Mouse (Mus musculus) forebrain, embryonic 12.5 days (tissue): Measurements from ENCODE around the gene Olfr1494. TPM values are rescaled to one million over a fixed set of nuclear protein-coding genes. Genes with fewer than 3 reads are reported as not detected.

Experiments
- ATAC-seq: fragments of 200-750 bp; cut with Nextera tagmentation; 2 replicates; pipeline ENCODE4 v1.8.0; 2017; ENCODE audit warnings: moderate TSS enrichment; ENCODE audit not compliant: low FRiP score
- H3K27ac ChIP-seq: fragments of 300-500 bp; sonication (generic); 2 replicates; pipeline ENCODE4 v1.5.1; 2016; ENCODE audit warnings: mild to moderate bottlenecking
- H3K27me3 ChIP-seq: fragments of 300-500 bp; sonication (generic); 2 replicates; pipeline ENCODE4 v1.6.1; 2016; ENCODE audit warnings: mild to moderate bottlenecking
- H3K36me3 ChIP-seq: fragments of 300-500 bp; sonication (generic); replicated peaks from 2 replicates; pipeline ENCODE4 v1.6.1; 2016; ENCODE audit warnings: mild to moderate bottlenecking
- H3K4me1 ChIP-seq: fragments of 300-500 bp; sonication (generic); 2 replicates; pipeline ENCODE4 v1.6.1; 2016
- H3K4me2 ChIP-seq: fragments of 300-500 bp; sonication (generic); 2 replicates; pipeline ENCODE4 v1.6.1; 2016; ENCODE audit warnings: mild to moderate bottlenecking, moderate library complexity
- H3K4me3 ChIP-seq: fragments of 300-500 bp; sonication (generic); replicated peaks from 2 replicates; pipeline ENCODE4 v1.5.1; 2016; ENCODE audit warnings: mild to moderate bottlenecking
- H3K9ac ChIP-seq: fragments of 300-500 bp; sonication (generic); 2 replicates; pipeline ENCODE4 v1.6.1; 2016; ENCODE audit warnings: mild to moderate bottlenecking
- H3K9me3 ChIP-seq: fragments of 300-500 bp; sonication (generic); 2 replicates; pipeline ENCODE4 v1.6.1; 2016
- WGBS: fragments of 180-500 bp; shearing (Covaris S2); methylation state at CpG from one replicate; pipeline ENCODE4 v1.1.7; 2016; 5-methylcytosine and 5-hydroxymethylcytosine counted together
- polyA plus RNA-seq: library from polyadenylated mRNA; unstranded; fragments of >200 nt; fragmentation: Nextera tagmentation; extraction: Ambion mirVana; gene quantifications from 2 replicates; pipeline ENCODE4 v1.2.1, GENCODE M21; 2016

Gene Olfr1494
- polyA plus RNA-seq = not detected in 2 replicates

- Histone ChIP-seq H3K9me3 (no peaks in the 10 kb centered on the region), H3K4me3 (no peak within 1 kb of the TSS), H3K4me1 (no peaks in the 10 kb centered on the region), H3K27me3 (no peaks in the 10 kb centered on the region), H3K4me2 (no peak within 1 kb of the TSS), H3K27ac (no peak within 1 kb of the TSS), H3K36me3 (no peaks in the 10 kb centered on the region), H3K9ac (no peak within 1 kb of the TSS)
- ATAC-seq = no peak
- 89% methylated on average over 4 of the region's 4 CpGs for WGBS
Observed at GRCm38 (mm10) chr19:13739428-13739827, at the start of gene Olfr1494. Gene Olfr1494, plus strand, starts transcription at chr19:13739728.

GRCm38 (mm10) chr19:13696968-13697367, 42.6 kb upstream of the Olfr1494 start, which contains the start of gene Olfr1491:
Gene Olfr1491, plus strand, starts transcription at chr19:13697268.
- H3K36me3 ChIP-seq = no peaks in the 10 kb centered on the region
- H3K9me3 ChIP-seq = no peaks in the 10 kb centered on the region
- ATAC-seq = no peak

GRCm38 (mm10) chr19:13722978-13723377, 16.6 kb upstream of the Olfr1494 start, which contains the start of gene Olfr1493-ps1:
Gene Olfr1493-ps1, plus strand, starts transcription at chr19:13723278.
- no peak within 1 kb of the TSS for H3K9ac ChIP-seq
- H3K27ac ChIP-seq = no peak within 1 kb of the TSS
- no peaks in the 10 kb centered on the region for H3K36me3 ChIP-seq
- H3K4me2 ChIP-seq = no peak within 1 kb of the TSS
- H3K9me3 ChIP-seq = 0 out of 2 replicates have a peak, but pooled peaks cover 7% of the 10 kb centered on the region
- no peak within 1 kb of the TSS for H3K4me3 ChIP-seq
- no peaks in the 10 kb centered on the region for H3K4me1 ChIP-seq
- no peak for ATAC-seq
- H3K27me3 ChIP-seq = no peaks in the 10 kb centered on the region
- 57% methylated on average over 2 of the region's 2 CpGs for WGBS

More at GRCm38 (mm10) chr19:13696968-13697367, 42.6 kb upstream of the Olfr1494 start, which contains the start of gene Olfr1491:
- no peak within 1 kb of the TSS for H3K27ac ChIP-seq
- WGBS = 79% methylated on average over 3 of the region's 3 CpGs
- no peaks in the 10 kb centered on the region for H3K4me1 ChIP-seq
- H3K27me3 ChIP-seq = no peaks in the 10 kb centered on the region
- no peak within 1 kb of the TSS for H3K4me2 ChIP-seq
- no peak within 1 kb of the TSS for H3K9ac ChIP-seq
- no peak within 1 kb of the TSS for H3K4me3 ChIP-seq

GRCm38 (mm10) chr19:13749366-13749765, 9.8 kb downstream of the Olfr1494 start:
- WGBS = 83% methylated on average over 1 of the region's 1 CpGs
- H3K4me3 ChIP-seq = no peak overlapping the region
- H3K27ac ChIP-seq = no peak overlapping the region
- no peak overlapping the region for H3K4me2 ChIP-seq
- no peaks in the 10 kb centered on the region for H3K4me1 ChIP-seq
- H3K9me3 ChIP-seq = no peaks in the 10 kb centered on the region
- no peak overlapping the region for H3K9ac ChIP-seq
- H3K27me3 ChIP-seq = no peaks in the 10 kb centered on the region
- no peaks in the 10 kb centered on the region for H3K36me3 ChIP-seq
- no peak for ATAC-seq

- Histone ChIP-seq H3K36me3 (no peaks in the 10 kb centered on the region), H3K4me2 (no peak within 1 kb of the TSS), H3K27ac (no peak within 1 kb of the TSS), H3K9ac (no peak within 1 kb of the TSS), H3K9me3 (no peaks in the 10 kb centered on the region), H3K27me3 (no peaks in the 10 kb centered on the region), H3K4me3 (no peak within 1 kb of the TSS), H3K4me1 (no peaks in the 10 kb centered on the region)
- 85% methylated on average over 3 of the region's 3 CpGs for WGBS
- ATAC-seq = no peak
Observed at GRCm38 (mm10) chr19:13764306-13764705, 24.8 kb downstream of the Olfr1494 start, which contains the start of gene Olfr1495. Gene Olfr1495, plus strand, starts transcription at chr19:13764606.

GRCm38 (mm10) chr19:13768565-13769276, 29.2 kb downstream of the Olfr1494 start:
- Histone ChIP-seq H3K27ac (no peak overlapping the region), H3K27me3 (no peaks in the 10 kb centered on the region), H3K36me3 (no peaks in the 10 kb centered on the region), H3K4me1 (no peaks in the 10 kb centered on the region), H3K4me3 (no peak overlapping the region), H3K4me2 (no peak overlapping the region), H3K9me3 (no peaks in the 10 kb centered on the region), H3K9ac (no peak overlapping the region)
- WGBS = 94% methylated on average over 9 of the region's 9 CpGs
- ATAC-seq = no peak

- Histone ChIP-seq H3K9me3 (no peaks in the 10 kb centered on the region), H3K36me3 (no peaks in the 10 kb centered on the region), H3K4me3 (no peak within 1 kb of the TSS), H3K27ac (no peak within 1 kb of the TSS), H3K4me1 (no peaks in the 10 kb centered on the region), H3K4me2 (no peak within 1 kb of the TSS), H3K27me3 (no peaks in the 10 kb centered on the region), H3K9ac (no peak within 1 kb of the TSS)
- no peak for ATAC-seq
- WGBS = 89% methylated on average over 1 of the region's 1 CpGs
Observed at GRCm38 (mm10) chr19:13777578-13777977, 38.0 kb downstream of the Olfr1494 start, which contains the start of gene Olfr1496. Gene Olfr1496, plus strand, starts transcription at chr19:13777878.

GRCm38 (mm10) chr19:13798102-13798501, 58.6 kb downstream of the Olfr1494 start, which contains the start of gene Olfr1497:
Gene Olfr1497, minus strand, starts transcription at chr19:13798202.
- H3K9ac ChIP-seq = no peak within 1 kb of the TSS
- no peaks in the 10 kb centered on the region for H3K9me3 ChIP-seq
- no peak within 1 kb of the TSS for H3K27ac ChIP-seq
- no peak within 1 kb of the TSS for H3K4me2 ChIP-seq
- H3K4me3 ChIP-seq = no peak within 1 kb of the TSS
- no peaks in the 10 kb centered on the region for H3K27me3 ChIP-seq
- no peaks in the 10 kb centered on the region for H3K4me1 ChIP-seq
- H3K36me3 ChIP-seq = no peaks in the 10 kb centered on the region
- ATAC-seq = no peak

Other genes starting within 250 kb of the Olfr1494 start
- not detected in 2 replicates for gene Olfr1477, start 239.2 kb upstream of the Olfr1494 start, polyA plus RNA-seq
- not detected in 2 replicates for gene Olfr1480, start 211.8 kb upstream of the Olfr1494 start, polyA plus RNA-seq
- gene Olfr1484, start 156.2 kb upstream of the Olfr1494 start, polyA plus RNA-seq = not detected in 2 replicates
- gene Olfr1487, start 122.4 kb upstream of the Olfr1494 start, polyA plus RNA-seq = not detected in 2 replicates
- gene Olfr1489, start 108.1 kb upstream of the Olfr1494 start, polyA plus RNA-seq = not detected in 2 replicates
- gene Olfr1490, start 88.6 kb upstream of the Olfr1494 start, polyA plus RNA-seq = not detected in 2 replicates
- gene Olfr1491, start 42.5 kb upstream of the Olfr1494 start, polyA plus RNA-seq = not detected in 2 replicates
- not detected in 2 replicates for gene Olfr1493-ps1, start 16.4 kb upstream of the Olfr1494 start, polyA plus RNA-seq
- not detected in 2 replicates for gene Olfr1495, start 24.9 kb downstream of the Olfr1494 start, polyA plus RNA-seq
- not detected in 2 replicates for gene Olfr1496, start 38.1 kb downstream of the Olfr1494 start, polyA plus RNA-seq
- not detected in 2 replicates for gene Olfr1497, start 58.5 kb downstream of the Olfr1494 start, polyA plus RNA-seq
- gene Olfr1499, start 79.7 kb downstream of the Olfr1494 start, polyA plus RNA-seq = not detected in 2 replicates
- gene Olfr1500, start 90.8 kb downstream of the Olfr1494 start, polyA plus RNA-seq = not detected in 2 replicates
- gene Olfr1501, start 111.0 kb downstream of the Olfr1494 start, polyA plus RNA-seq = not detected in 2 replicates
- gene Olfr1502, start 122.1 kb downstream of the Olfr1494 start, polyA plus RNA-seq = not detected in 2 replicates
- not detected in 2 replicates for gene Olfr1504, start 158.2 kb downstream of the Olfr1494 start, polyA plus RNA-seq
- not detected in 2 replicates for gene Olfr1505, start 173.8 kb downstream of the Olfr1494 start, polyA plus RNA-seq